Mouse (Mus musculus) stomach, postnatal 0 days (tissue): ENCODE results near the gene Rhobtb3.

ENCODE experiments used
- CTCF ChIP-seq: IDR thresholded peaks from 2 replicates; pipeline ENCODE4 v1.5.1; 2016; ENCODE audit warnings: antibody characterized with exemption, low read depth, mild to moderate bottlenecking, moderate library complexity
- EP300 ChIP-seq: optimal IDR thresholded peaks from 2 replicates; pipeline ENCODE3; 2016; ENCODE audit warnings: antibody characterized with exemption

DNA sequence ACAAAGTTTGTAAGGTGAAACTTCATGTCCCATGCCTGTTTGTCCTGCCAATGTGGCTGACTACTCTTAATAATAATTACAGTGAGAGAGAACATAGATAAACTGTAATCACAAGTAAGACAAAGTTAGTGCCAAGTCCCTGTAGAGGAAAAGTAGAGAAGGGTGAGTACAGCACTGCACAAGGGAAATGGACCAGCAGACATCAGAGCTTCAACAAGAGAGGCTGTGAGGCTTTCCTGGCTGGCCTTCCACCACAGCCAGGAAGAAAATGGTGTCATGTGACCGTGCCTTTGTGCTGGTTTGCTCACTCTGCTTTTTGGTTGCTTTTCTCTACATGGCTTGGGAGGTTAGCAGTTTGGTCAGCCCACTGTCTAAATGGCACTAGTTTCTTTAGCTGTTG, 31.9 kb upstream of the Rhobtb3 start:
- no peak for TF ChIP-seq EP300
- no peak for TF ChIP-seq CTCF
